32 mouse cellular contexts compared by ENCODE assay signal in genomic region chr16:10479857-10480256, GRCm38 (mm10). TPM values are rescaled to one million over a fixed set of nuclear protein-coding genes. Genes with fewer than 3 reads are reported as not detected.
DNase-seq lines count a peak whose midpoint lies in the region; ATAC-seq and TF ChIP-seq lines count a peak whose summit lies in the region.
"Had no signal": no experiment of that assay in that cellular context is flagged by ENCODE, and none has a peak within 500 bp of the region (broad histone marks: within the 10 kb centered on the region; RNA-seq: fewer than 3 reads in every experiment).

Gene Ciita (plus strand): TSS chr16:10480059.

- H3K9ac ChIP-seq in heart, embryonic 11.5 days (ENCODE audit: low read depth, low read length) = no peak within 1 kb of the TSS
- H3K9ac ChIP-seq: embryonic facial prominence, embryonic 12.5 days; heart, embryonic 15.5 days; intestine, embryonic 15.5 days; liver, embryonic 14.5 days; lung, embryonic 14.5 days had no signal

- no peaks in the 10 kb centered on the region for H3K36me3 ChIP-seq in heart, embryonic 11.5 days (ENCODE audit: control insufficient read depth, insufficient read depth, low read length)
- H3K36me3 ChIP-seq in thymus, adult 2 months (ENCODE audit: control insufficient read depth, insufficient read depth, low read length) = no peaks in the 10 kb centered on the region
- H3K36me3 ChIP-seq in small intestine, adult 2 months (ENCODE audit: control insufficient read depth, insufficient read depth, low read length) = no peaks in the 10 kb centered on the region
- H3K36me3 ChIP-seq in embryonic facial prominence, embryonic 10.5 days (replicated peaks) = no peaks in the 10 kb centered on the region
- H3K36me3 ChIP-seq: embryonic facial prominence, embryonic 12.5 days; heart, embryonic 15.5 days; intestine, embryonic 15.5 days had no signal

- H3K9me3 ChIP-seq in heart, embryonic 11.5 days (replicated peaks; ENCODE audit: control insufficient read depth, low read length) = no peaks in the 10 kb centered on the region
- no peaks in the 10 kb centered on the region for H3K9me3 ChIP-seq in embryonic facial prominence, embryonic 10.5 days
- H3K9me3 ChIP-seq: embryonic facial prominence, embryonic 12.5 days; heart, embryonic 15.5 days; intestine, embryonic 15.5 days had no signal

- H3K4me2 ChIP-seq in heart, embryonic 11.5 days = no peak within 1 kb of the TSS
- H3K4me2 ChIP-seq: embryonic facial prominence, embryonic 12.5 days; heart, embryonic 15.5 days; intestine, embryonic 15.5 days; lung, embryonic 14.5 days; midbrain, embryonic 11.5 days had no signal

- H3K27me3 ChIP-seq in heart, embryonic 11.5 days (ENCODE audit: control insufficient read depth, insufficient read depth, low read length) = 0 out of 2 replicates have a peak, but pooled peaks cover 3% of the 10 kb centered on the region
- no peaks in the 10 kb centered on the region for H3K27me3 ChIP-seq in thymus, adult 2 months (ENCODE audit: control insufficient read depth, insufficient read depth, low read length)
- H3K27me3 ChIP-seq in small intestine, adult 2 months (ENCODE audit: control insufficient read depth, insufficient read depth, low read length) = no peaks in the 10 kb centered on the region
- no peaks in the 10 kb centered on the region for H3K27me3 ChIP-seq in embryonic facial prominence, embryonic 10.5 days (replicated peaks; ENCODE audit: low read depth, poor library complexity, severe bottlenecking)
- H3K27me3 ChIP-seq: embryonic facial prominence, embryonic 12.5 days; intestine, embryonic 15.5 days had no signal

- 71% methylated on average over 5 of the region's 5 CpGs for WGBS in heart, embryonic 11.5 days (ENCODE audit: insufficient replicate concordance)
- WGBS in thymus, adult 2 months = 94% methylated on average over 5 of the region's 5 CpGs
- 79% methylated on average over 5 of the region's 5 CpGs for WGBS in small intestine, adult 2 months
- WGBS in embryonic facial prominence, embryonic 10.5 days = 77% methylated on average over 5 of the region's 5 CpGs

- DNase-seq in heart, adult 11 months = peak; percentile 93
- no peak for DNase-seq in thymus, adult 2 months
- no peak for DNase-seq in thymus, postnatal 10 days (ENCODE audit: low spot score in 2 of 2)
- DNase-seq in adrenal gland, adult 8-10 months = no peak
- DNase-seq in embryonic facial prominence, embryonic 10.5 days (ENCODE audit: low spot score) = no peak
- DNase-seq: adrenal gland, postnatal 14 days; cerebellum, adult 8-10 months; cerebellum, postnatal 25 days; gastrocnemius, adult 2 months; gastrocnemius, postnatal 36 days; kidney, adult 8-10 months; kidney, postnatal 10 days; left cerebral cortex, postnatal 4 days; lung, embryonic 14.5 days; retina, postnatal 1 day; right cerebral cortex, postnatal 14 days; spleen, adult 18-20 months; thymus, adult 18-20 months had no signal

- no peak within 1 kb of the TSS for H3K4me3 ChIP-seq in heart, embryonic 11.5 days (ENCODE audit: low read depth, low read length)
- no peak within 1 kb of the TSS for H3K4me3 ChIP-seq in thymus, adult 2 months (ENCODE audit: control insufficient read depth, insufficient read depth, low read length)
- H3K4me3 ChIP-seq in small intestine, adult 2 months (ENCODE audit: low read depth, low read length) = peak within 1 kb of the TSS; percentile 43
- H3K4me3 ChIP-seq in embryonic facial prominence, embryonic 10.5 days = no peak within 1 kb of the TSS
- H3K4me3 ChIP-seq: embryonic facial prominence, embryonic 12.5 days; gastrocnemius, adult 2 months; heart, embryonic 15.5 days; intestine, embryonic 15.5 days; left cerebral cortex, adult 2 months had no signal

- TF ChIP-seq CTCF in thymus, adult 2 months (IDR thresholded peaks at IDR 0.05; ENCODE audit: borderline replicate concordance, control insufficient read depth, extremely low read depth, insufficient read depth, low read length, poor library complexity) = no peak
- TF ChIP-seq CTCF in small intestine, adult 2 months (IDR thresholded peaks at IDR 0.05; ENCODE audit: extremely low read depth, insufficient read length, insufficient replicate concordance, low read depth, low read length) = no peak

- no peaks in the 10 kb centered on the region for H3K4me1 ChIP-seq in heart, embryonic 11.5 days (ENCODE audit: control insufficient read depth, insufficient read depth, low read length)
- no peaks in the 10 kb centered on the region for H3K4me1 ChIP-seq in thymus, adult 2 months (replicated peaks; ENCODE audit: control insufficient read depth, insufficient read depth, low read length)
- peaks cover 17% of the 10 kb centered on the region for H3K4me1 ChIP-seq in small intestine, adult 2 months (ENCODE audit: control insufficient read depth, insufficient read depth, insufficient read length, low read length)
- H3K4me1 ChIP-seq in embryonic facial prominence, embryonic 10.5 days = peaks cover 4% of the 10 kb centered on the region; the same call in 1 of the 2 replicates
- H3K4me1 ChIP-seq: embryonic facial prominence, embryonic 12.5 days; intestine, embryonic 15.5 days had no signal

- ATAC-seq in heart, embryonic 11.5 days (replicated peaks; ENCODE audit: insufficient number of reproducible peaks, low FRiP score, low TSS enrichment) = no peak
- ATAC-seq in granulocyte monocyte progenitor cell, adult 5-6 weeks (replicated peaks; ENCODE audit: poor library complexity, severe bottlenecking) = peak; percentile 60
- ATAC-seq: forebrain, embryonic 16.5 days; hindbrain, embryonic 16.5 days; intestine, embryonic 15.5 days; Patski had no signal

- H3K27ac ChIP-seq in heart, embryonic 11.5 days (ENCODE audit: low read depth, low read length) = no peak within 1 kb of the TSS
- H3K27ac ChIP-seq in thymus, adult 2 months (ENCODE audit: control insufficient read depth, insufficient read depth, low read length) = no peak within 1 kb of the TSS
- H3K27ac ChIP-seq in small intestine, adult 2 months (ENCODE audit: insufficient read depth, low read depth, low read length) = peak within 1 kb of the TSS; percentile 3; the same call in 1 of the 2 replicates
- H3K27ac ChIP-seq in embryonic facial prominence, embryonic 10.5 days (replicated peaks) = no peak within 1 kb of the TSS
- H3K27ac ChIP-seq: embryonic facial prominence, embryonic 12.5 days; gastrocnemius, adult 2 months; heart, embryonic 15.5 days; intestine, embryonic 15.5 days; left cerebral cortex, adult 2 months; liver, embryonic 14.5 days; stomach, postnatal 0 days had no signal

- no peak for TF ChIP-seq POLR2A in thymus, adult 2 months (IDR thresholded peaks at IDR 0.05; ENCODE audit: control insufficient read depth, extremely low read depth, insufficient read depth, low read length, poor library complexity)
- no peak for TF ChIP-seq POLR2A in small intestine, adult 2 months (IDR thresholded peaks at IDR 0.05; ENCODE audit: low read depth, low read length)

RNA-seq across cellular contexts. Expression of gene Ciita, which starts in this region (rescaled TPM):
- 0.19 and 0.35 TPM in 2 replicates for polyA plus RNA-seq in heart, embryonic 11.5 days (2014; fragmentation: Nextera tagmentation; extraction: Ambion mirVana)
- polyA plus RNA-seq in thymus, adult 2 months (2012; rRNA removed) = 30.1 and 31.5 TPM in 2 replicates
- total RNA-seq in granulocyte monocyte progenitor cell, adult 5-6 weeks (2014; fragmentation: Nextera tagmentation) = 2.3 TPM in 1 of 2 replicates, not detected in the other
- total RNA-seq in granulocyte monocyte progenitor cell, adult 5-6 weeks (2017) = 0.09 and 0.52 TPM in 2 replicates
- polyA plus RNA-seq in small intestine, adult 2 months (2012; rRNA removed) = 5.9 and 17.0 TPM in 2 replicates
- 1 to 10 TPM; 1.8 to 6.0 (median 4.7) TPM for total RNA-seq in adrenal gland, adult 8-10 months (2022)
- polyA plus RNA-seq in embryonic facial prominence, embryonic 10.5 days (2016; fragmentation: Nextera tagmentation; extraction: Ambion mirVana) = 0.06 and 0.26 TPM in 2 replicates
- total RNA-seq: MEL had no signal
